Mouse (Mus musculus) adrenal gland (tissue): ENCODE measurements around the gene Ncapg.

Experiments used
- intact Hi-C: fragments of 180-260 bp; cut with DNase I; formaldehyde crosslinking; loops from one replicate; pipeline ENCODE4 v1.15.1; 2025

Gene Ncapg

DNA sequence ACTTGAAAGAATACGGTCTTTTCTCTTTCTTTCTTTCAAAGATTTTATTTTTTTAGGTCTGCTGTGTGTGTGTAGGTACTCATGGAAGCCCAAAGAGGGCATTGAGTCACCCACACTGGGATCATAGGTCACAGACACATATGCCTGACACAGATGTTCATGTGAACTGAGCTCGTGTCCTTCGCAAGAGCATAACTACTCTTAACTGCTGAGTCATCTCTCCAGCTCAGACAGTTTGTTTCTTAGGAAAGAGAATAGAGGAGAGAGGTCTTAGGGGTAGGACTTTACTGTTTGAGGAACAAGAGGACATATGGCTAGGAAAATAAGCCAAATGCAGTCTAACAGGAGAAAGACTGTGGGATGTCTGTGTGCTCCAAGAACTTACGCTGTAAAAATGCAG lies 19.4 kb downstream of the Ncapg start:
- intact Hi-C loops: no loop called here

DNA sequence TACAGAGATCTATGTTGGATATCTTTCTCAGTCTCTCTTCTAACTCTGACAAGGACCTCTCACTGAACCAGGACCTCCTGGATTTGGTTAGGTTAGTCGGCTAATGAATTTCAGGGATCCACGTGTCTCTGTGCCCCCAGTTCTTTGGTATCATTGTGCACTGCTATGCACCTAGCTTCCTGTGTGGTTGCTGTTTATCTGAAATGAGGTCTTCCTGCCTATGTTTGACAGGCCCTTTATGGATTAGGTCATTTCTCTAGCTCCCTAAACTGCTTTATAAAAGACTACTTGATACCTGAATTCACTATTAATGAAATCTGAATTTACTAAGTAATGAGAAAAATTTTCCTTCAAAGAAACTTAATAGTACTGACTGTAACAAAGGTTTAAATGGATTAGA lies 21.1 kb downstream of the Ncapg start:
- intact Hi-C loops: no loop called here

DNA sequence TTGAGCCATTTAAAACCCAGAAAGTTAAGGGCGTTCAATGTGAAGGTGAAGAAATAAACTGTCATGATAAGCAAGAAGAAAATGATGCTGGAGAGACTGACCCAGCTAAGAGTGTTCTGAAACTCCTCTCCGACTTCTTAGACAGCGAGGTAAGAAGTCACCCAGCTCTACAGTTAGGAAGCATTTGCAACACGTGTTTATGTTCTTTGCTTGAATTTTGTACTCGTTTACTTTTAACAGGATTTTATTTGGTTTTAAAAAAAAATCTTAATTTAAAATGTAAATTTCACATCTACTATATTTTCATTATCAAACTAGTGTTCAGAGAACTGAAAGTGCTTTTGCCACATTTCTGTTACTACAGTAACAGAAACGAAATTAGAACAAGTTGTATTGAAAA lies 22.0 kb downstream of the Ncapg start:
- intact Hi-C loops: no loop called here

DNA sequence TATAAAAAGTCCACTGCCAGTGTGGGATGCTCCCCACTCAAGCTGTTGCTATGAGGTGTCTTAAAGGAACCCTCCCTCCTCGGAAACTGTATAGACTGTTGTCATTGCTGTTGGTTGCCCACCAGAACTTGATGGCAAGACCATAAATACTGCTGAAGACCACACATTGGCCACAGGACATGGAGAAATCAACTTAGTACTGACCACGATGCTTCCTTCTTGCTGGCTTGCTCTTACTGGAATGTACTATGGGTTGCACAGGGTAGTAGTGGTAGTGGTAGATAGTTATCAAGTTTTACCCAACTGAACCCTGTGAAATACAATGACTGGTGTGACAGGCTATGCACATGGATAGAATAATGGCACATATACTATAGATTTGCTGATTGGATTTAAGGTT lies 37.1 kb downstream of the Ncapg start:
- intact Hi-C loops: no loop called here

DNA sequence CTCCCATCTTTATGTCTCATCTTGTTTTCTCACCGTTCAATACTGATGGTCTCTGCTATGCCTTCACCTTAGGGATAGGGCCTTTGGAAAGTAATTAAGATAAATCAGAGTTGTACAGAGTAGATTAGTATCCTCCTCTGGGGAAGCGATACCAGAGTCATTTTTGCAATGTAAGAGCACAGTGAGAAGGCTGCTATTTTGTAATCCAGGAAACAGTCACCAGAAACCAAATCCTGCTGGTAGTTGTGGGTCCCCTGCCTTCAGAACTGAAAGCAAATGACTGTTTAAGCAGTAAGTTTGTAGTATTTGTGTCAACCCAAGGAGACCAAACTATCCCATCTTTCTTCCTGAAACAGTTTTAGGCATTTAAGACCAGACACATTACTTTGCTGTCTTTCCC lies 39.9 kb downstream of the Ncapg start:
- intact Hi-C loops: no loop called here

DNA sequence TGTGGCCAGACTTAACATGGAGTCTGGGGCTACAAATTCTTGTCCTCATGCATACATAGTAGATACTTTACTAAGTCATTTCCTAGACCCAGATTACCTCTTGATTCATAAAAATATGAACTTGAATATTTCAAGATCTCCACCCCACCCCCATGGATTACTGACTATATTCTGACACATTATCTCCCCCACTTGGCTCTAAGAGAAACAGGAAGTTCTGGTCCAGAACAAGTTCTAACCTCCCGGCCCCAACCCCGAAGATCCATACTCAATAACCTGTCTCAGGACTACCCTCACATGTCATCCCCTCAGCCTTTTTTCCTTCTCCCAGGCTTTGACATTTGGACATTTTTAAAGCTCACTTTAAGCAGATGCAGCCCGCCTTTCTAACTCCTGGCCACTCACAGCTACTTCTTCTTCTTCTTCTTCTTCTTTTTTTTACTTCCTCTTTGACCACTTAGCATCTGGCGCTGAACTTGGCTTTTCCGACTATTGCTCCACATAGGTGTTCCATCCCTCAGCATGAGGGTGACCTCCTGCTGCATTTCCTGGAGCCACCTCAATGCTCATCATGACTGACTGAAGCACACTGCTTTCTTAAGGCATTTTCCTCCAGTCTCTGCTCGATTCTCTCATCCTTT lies 49.2 kb downstream of the Ncapg start:
- intact Hi-C loops: no loop called here

DNA sequence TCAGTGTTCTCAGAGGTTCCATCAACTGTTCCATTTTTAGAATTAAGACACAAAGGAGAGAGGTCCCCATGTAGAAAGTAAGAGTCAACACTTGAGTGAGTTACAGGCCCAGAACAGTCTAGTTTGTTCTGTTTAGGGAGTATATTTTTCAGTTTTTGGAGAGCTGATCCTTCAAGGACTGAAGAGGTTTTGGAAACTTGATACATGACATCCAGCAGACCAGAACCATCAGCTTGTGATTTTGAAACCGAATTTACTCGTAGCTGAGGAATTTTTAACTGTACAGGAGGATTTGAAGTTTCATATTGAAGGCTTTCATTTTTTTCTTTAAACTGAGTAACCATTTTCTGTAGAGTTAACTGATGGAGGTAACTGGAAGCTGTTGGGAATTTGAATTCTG lies 64.0 kb downstream of the Ncapg start:
- intact Hi-C loops: no loop called here

DNA sequence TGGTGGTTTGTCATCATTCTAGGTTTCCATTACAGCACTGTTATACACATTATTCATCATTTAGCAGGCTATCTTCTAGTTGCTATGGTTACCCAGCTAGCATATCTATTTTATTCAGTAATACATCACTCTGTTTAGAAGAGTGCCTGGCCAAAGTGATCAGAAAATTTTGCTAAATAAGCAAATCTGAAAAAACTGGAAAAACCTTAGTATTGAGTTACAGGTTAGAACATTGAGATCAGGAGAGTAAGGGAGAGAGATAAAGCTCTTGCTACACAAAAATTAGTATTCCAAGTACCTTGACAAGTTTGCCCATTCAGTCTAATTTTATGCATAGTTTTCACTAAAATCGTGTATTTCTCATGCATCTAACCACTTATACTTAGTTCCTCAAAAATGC lies 68.2 kb downstream of the Ncapg start:
- intact Hi-C loops: no loop called here
